Mouse (Mus musculus): ENCODE data around the gene Il31ra. TPM values are rescaled to one million over a fixed set of nuclear protein-coding genes. Genes with fewer than 3 reads are reported as not detected.

Gene Il31ra
- total RNA-seq, 2 experiments from 2014 or later = 0.13 to 0.20 TPM

DNA sequence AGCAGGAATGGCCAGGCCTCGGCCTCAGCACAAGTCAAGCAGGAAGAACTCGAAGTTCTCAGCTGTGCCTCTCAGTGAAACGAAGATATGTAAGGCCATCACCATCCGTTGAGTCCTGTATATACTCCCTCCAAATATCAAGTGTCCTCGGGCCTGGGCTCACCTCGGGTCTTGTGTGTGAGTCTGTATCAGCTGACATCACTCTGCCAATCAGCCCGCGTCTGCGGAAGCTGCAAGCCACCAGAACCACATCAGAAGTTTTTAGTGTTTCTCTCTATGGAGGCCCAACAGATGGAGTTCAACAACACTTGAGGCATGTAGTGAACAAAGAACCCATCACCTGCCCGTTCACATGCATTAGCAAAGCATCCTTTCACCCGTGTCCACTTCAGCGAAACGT lies 86.5 kb downstream of the Il31ra start:
- DNase-seq = no peak

DNA sequence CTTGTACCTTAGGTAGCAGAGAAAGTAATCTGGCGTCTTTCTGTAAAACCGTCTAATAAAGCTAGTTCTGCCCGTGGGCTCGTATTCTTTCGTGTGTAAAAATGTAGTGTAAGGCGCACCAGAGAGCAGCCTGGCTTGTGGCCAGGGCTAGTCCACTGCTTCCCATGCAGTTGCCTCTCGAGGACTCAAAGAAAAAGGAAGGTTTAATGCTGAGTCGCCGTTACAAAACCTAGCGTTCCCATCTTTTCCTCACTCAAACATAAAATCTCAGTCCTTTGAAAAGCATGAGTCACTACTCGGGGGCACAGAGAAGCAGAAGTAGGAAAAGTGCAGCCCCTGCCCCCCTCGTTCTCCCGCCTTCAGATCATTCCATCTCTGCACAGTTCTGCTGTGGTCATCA lies 87.4 kb downstream of the Il31ra start:
- peak in 1 of 2 experiments; percentile 44 for DNase-seq

DNA sequence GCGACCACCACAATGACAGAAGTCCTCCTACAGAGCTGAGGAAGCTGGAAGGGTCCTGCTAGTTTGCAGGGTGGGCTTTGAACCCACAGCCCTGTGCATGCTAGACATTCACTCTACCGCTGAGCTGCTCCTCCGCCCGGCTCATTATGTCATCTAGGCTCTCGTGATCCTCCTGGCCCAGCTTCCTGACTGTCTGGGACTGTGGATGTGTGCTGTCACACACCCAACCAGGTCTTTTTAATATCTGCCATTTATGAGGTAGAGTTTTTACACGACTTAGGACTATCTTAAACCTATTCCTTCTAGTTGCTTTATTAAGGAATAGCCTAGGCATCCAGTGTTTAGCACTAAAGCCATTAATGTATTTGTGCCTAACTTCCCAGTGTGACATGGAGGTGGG lies 88.7 kb downstream of the Il31ra start:
- no peak for DNase-seq

DNA sequence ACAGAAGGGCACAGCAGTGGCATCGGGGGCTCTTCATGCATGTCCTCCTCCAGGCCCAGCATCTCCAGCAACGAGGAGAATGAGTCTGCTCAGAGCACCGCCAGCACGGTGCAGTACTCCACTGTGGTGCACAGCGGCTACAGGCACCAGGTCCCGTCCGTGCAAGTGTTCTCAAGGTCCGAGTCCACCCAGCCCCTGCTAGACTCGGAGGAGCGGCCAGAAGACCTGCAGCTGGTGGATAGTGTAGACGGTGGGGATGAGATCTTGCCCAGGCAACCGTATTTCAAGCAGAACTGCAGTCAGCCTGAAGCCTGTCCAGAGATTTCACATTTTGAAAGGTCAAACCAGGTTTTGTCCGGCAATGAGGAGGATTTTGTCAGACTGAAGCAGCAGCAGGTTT lies 90.3 kb downstream of the Il31ra start:
- peak in 1 of 2 experiments; percentile 23 for DNase-seq

DNA sequence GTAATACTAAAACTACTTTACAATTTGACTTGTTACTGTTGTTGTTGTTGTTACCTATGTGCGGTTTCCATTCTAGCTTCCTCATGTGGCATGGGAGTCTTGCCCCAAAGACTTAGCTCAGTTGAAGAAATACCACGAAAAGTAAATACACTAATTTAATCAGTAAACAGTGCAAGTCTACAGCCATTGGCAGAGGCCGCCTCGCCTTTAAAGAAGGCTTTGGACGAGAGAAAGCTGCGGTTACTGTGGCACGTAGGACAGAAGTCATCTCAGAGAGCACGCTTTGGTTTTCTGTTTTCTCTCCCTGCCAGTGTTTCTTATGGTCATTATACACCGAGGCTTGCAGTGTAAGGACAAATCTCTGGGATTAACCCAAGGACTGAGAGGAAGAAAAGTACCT lies 93.7 kb downstream of the Il31ra start:
- no peak for DNase-seq

DNA sequence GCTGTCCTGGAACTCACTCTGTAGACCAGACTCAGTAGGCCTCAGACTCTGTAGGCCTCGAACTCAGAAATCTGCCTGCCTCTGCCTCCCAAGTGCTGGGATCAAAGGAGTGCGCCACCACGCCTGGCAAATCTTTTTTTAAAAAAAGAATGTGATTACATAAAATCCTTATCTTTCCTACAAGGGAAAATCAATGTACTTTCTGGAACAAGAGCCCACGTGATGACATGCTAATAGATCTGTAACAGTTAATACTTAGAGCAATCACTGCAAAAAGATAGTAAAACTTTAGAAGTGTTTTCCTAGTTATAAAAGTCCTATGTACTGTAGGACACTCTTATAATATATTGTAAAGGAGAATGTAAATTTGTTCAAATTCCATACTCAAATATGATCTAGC lies 94.1 kb downstream of the Il31ra start:
- DNase-seq = no peak

DNA sequence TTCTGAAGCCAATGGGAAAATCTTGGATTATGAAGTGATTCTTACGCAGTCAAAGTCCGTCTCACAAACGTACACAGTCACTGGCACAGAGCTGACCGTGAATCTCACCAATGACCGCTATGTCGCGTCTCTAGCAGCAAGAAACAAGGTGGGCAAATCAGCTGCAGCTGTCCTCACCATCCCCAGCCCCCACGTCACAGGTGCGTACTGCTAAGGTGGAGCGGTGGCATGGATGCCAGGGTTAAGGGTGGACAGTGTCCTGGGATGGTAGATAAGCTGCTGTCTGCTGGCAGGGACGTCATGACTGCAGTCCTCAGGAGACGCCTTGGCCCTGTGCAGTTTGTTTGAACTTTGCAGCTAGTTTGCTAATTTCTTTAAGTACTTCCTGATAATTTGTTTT lies 99.6 kb downstream of the Il31ra start:
- no peak for DNase-seq

DNA sequence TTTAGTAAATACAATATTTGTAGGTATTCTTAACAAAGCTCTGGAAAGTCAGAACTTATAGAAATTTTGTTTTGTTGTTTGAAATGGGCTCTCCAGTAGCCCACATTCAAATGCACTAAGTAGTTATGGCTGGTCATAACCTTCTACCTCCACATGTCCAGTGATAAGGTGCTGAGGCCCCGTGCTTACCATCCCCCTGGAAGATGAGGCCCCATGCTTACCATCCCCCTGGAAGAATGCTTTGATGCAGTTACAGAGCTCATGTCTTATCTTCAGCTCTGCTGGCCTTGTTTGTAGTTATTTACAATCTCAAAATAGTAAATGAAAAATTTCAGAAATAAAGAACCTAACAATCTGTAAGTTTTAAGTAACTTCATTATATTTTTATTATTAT lies 101.9 kb downstream of the Il31ra start:
- no peak for DNase-seq

DNA sequence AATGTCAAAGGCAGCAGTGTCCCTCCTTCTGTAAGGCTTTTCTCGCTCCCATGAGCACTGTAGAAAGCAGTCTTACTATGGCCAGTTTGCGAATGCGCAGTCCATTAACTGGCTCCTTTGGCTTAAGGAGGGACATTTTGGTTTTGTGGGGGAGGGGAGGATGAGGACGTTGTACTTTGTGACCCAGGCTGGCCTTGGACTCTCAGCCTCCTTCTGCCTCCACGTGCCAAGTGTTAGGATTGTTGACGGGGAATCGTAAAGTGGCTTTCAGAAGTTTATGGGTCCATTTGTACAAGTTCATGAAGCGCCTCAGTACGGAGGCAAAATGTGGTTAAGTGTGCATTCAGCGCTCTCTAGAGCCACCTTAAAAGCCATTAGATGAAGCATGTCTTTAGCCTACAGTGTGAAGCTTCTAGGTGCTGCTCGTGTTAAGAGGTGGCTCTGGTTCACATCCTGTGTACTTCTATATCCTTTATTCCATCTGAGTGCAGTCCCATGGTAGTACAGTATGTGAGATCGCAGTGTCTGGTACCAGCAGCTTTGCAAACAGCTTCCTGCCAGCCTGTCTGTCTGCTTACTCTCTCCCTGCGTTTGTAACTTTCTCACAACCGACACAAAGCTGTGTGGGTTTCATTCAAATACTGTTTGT lies 102.4 kb downstream of the Il31ra start:
- DNase-seq = no peak

DNA sequence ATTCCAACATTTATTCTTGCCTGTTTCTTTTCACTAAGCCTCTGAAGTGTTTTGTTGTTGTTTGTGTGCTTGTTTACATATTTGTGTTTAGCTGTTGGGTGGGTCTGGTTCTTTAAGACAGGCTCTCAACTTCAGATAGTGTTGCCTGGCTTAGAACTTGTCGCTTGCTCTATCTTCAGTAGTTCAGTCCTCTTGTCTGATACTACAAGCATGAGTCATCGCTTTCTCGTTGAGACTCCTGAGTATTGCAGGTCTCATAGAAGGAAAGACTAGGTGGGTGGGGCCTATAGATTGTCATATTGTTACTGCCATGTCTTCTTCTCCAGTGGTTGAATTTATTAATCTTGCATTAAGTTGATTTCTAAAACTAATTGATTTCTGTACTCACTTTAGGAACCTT lies 104.1 kb downstream of the Il31ra start:
- DNase-seq = no peak

DNA sequence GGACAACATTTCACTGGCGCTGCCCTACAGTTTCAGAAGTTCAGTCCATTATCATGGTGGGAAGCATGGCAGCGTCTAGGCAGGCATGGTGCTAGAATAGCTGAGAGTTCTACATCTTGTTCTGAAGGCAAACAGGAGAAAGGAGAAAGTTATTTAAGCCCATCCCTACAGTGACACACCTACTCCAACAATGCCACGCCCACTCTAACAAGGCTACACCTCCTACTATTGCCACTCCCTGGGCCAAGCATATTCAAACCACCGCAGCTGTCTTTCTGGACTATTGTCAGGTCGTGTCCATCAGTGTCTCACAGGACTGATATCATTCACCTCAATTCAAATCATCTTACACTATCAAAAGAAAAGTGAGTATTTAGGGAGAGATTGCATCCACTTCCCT lies 107.5 kb downstream of the Il31ra start:
- no peak for DNase-seq

DNA sequence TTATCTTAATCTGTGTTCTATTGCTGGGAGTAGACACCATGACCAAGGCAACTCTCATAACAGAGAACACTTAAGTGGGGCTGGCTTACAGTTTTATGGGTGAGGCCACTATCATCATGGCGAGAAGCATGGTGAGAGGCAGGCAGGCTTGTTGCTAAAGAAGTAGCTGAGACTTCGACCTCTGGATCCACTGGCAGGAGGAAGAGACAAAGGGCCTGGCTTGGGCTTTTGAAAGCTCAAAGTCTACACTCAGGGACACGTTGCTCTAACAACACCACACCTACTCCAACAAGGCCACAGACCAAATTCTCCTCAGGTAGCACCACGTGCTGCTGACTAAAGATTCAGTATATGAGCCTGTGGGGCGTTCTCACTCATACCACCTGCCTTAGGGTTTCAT lies 107.9 kb downstream of the Il31ra start:
- no peak for DNase-seq

DNA sequence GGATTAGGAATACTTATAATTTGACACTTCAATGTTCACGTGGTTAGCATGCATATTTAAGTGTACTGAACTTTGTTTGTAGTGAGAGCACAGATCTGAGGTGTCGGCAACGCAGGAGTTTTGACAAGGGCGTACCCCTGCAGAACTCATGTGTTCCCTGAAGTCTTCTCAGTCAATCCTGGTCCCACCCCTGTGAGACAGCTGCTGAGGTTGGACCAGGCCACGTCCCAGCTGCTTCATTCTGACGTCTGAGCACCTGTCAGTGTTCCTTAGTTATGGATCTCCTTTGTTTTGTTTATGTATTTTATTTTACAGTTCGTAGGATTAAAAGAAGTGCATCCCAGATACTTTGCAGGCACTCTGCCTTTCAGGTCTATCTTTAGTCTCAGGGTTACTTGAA lies 111.1 kb downstream of the Il31ra start:
- DNase-seq = no peak

DNA sequence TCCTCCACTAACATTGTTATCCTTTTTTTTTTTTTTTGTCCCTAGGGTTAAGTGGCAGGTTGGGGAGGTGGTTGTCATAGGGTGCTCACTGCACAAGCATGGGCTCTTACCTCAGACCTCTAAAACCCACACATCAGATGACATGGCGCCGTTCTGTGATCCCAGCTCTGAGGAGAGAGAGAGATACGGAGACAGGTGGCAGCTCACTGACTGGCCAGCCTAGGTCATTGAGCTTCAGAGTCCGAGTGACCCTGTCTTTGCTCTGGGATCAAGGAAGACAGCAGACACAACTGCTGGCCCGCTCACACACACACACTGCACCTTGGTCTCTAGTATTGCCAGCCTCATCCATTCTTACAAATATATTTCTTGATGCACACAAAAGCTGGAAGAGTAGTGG lies 111.6 kb downstream of the Il31ra start:
- DNase-seq = no peak

DNA sequence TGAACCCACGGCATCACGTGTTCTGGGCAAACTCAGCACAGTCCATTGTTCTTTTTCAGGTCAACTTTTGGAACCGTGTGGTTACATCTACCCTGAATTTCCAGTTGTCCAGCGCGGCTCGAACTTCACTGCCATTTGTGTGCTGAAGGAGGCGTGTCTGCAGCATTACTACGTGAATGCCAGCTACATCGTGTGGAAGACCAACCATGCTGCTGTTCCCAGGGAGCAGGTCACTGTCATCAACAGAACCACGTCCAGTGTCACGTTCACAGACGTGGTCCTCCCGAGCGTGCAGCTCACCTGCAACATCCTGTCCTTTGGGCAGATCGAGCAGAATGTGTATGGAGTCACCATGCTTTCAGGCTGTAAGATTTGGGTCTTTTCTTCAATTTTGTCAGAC lies 114.2 kb downstream of the Il31ra start:
- no peak for DNase-seq

DNA sequence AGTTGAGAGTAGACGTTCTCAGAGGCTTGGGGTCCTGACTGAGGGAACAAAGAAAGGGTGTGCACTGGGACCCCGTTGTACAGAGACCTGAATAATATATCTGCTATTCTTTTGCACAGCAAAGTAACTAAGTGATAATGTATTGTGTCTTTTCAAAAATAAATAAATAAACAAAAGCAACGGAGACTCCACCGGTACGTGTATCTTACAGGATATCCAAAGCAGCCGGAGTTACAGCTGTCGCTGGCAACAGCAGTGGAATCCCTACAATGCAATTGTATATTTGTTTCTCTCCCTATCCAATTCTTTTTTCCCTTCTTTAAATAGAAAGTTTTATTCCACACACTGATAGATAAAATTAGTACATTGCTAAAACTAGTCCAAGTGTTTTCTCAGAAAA lies 115.1 kb downstream of the Il31ra start:
- no peak for DNase-seq

DNA sequence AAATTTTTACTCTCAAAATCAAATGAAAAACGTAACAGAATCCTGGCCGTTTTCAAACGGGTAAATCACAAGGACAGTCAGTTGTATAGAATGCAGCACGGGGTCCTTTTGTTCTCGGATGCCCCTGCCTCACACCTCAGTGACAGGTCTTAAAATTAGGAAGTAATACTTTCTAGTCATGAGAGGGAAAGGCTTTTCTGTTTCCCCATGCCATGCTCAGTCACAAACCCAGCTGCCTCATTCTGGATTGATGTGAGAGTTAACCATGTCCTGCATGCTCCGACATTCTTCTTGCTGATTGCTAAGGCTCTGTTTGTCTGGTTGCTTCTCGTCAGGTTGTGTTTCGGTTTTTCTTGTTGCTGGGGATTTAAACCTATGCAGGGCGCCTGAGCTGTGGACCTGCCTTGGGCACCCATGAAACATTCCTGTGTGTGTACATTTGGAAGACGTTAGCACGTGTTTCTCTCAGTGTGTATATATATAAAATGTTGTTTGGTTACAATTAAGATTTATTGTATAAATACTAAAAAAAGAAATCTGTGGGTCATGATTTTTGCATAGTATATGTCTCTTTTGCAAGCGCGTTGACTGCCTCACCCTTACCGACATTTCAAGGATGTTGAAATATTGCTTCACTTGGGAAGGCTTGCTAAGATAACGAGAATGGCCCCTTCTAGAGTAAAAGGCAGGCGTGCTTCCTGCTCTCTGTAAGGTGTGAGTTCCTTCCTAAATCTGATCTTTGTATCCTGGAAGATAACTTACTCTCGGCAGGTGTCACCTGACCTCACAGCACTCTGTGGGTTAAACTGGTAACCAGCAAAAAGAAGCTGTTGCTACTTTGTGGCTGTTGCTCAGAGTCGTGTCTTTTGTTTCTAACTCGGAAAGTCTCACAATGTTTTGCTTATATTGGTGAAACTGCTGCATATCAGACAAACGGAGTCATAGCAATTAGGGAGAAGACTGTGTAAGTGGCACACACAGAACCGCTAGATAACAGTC lies 120.1 kb downstream of the Il31ra start:
- no peak for DNase-seq

DNA sequence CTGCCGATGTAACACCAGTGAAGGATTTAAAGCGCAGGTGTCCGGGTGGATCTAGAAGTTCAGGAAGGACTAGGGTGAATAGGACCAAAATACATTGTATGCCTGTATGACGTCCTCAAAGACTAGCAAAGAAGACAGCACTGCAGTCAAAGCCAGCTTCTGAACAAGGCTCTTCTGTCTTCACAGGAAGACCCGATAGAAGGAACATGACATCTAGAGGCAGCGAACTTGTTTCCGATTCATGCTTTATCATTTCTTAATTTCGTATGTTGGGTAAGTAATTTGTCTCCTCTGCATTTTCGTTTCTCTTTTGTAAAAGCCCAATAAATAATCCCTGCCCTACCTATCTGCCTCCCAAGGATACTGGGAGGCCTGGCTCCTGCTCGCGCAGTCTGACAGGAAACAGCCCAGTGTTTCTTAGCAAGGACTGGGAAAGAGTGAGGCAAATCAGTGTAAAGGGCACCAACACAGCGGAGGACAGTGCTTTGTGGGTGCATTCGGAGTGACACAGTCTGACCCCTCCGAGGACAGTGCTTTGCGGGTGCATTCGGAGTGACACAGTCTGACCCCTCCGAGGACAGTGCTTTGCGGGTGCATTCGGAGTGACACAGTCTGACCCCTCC lies 121.6 kb downstream of the Il31ra start:
- peak; percentile 47 to 51 for DNase-seq

DNA sequence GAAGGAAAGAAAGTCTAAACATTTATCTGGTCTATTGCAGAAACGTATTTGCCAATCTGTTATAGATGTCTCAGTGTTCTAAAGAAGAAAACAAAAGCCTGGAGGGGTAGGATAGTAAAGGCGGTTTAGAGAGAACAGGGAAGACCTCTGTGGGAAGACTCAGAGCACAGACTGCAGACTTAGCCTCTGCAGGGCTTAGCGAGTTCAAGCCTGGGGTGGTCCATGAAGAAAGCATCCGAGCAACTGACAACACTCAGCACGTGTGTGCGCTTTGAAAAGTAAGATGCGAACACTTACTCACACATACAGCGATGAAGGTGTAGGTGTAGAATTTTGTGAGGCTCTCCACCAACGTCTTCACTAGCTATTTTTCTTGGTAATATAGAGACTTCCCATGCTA lies 123.0 kb downstream of the Il31ra start:
- no peak for DNase-seq

All from adrenal gland, postnatal 36 days (tissue).